Mouse (Mus musculus) lung, postnatal 0 days (tissue): Measurements from ENCODE around the gene Ddo.

Experiments used
- CTCF ChIP-seq: IDR thresholded peaks from 2 replicates; pipeline ENCODE4 v1.5.1; 2016; ENCODE audit warnings: antibody characterized with exemption, mild to moderate bottlenecking
- EP300 ChIP-seq: IDR thresholded peaks from 2 replicates; pipeline ENCODE4 v1.6.1; 2016; ENCODE audit warnings: antibody characterized with exemption, mild to moderate bottlenecking, control low read depth

GRCm38 (mm10) chr10:40682470-40682869 is 52.7 kb downstream of the Ddo start:
- TF ChIP-seq CTCF (no peak), EP300 (no peak)
